Mouse (Mus musculus) limb, embryonic 11.5 days (tissue): ENCODE data around the gene Fbxo5. TPM values are rescaled to one million over a fixed set of nuclear protein-coding genes. Genes with fewer than 3 reads are reported as not detected.

ENCODE experiments used
- ATAC-seq: fragments of 200-750 bp; cut with Nextera tagmentation; 2 replicates; pipeline ENCODE4 v1.8.0; 2017; ENCODE audit warnings: low read depth; ENCODE audit not compliant: insufficient number of reproducible peaks, low FRiP score, low TSS enrichment
- DNase-seq: peaks from one replicate; pipeline ENCODE4 v3.0.0-alpha.2; 2015; ENCODE audit warnings: low spot score
- H3K27ac ChIP-seq: fragments of 300-500 bp; sonication (generic); replicated peaks from 2 replicates; pipeline ENCODE4 v1.5.1; 2014; ENCODE audit warnings: low read depth, mild to moderate bottlenecking, low read length
- H3K27me3 ChIP-seq: fragments of 300-500 bp; sonication (generic); 2 replicates; pipeline ENCODE4 v1.6.1; 2014; ENCODE audit warnings: mild to moderate bottlenecking, low read length, mixed read lengths; ENCODE audit not compliant: control insufficient read depth, insufficient read depth
- H3K36me3 ChIP-seq: fragments of 300-500 bp; sonication (generic); 2 replicates; pipeline ENCODE4 v1.6.1; 2014; ENCODE audit warnings: mild to moderate bottlenecking, low read length, moderate library complexity, mixed read lengths; ENCODE audit not compliant: control insufficient read depth, insufficient read depth
- H3K4me1 ChIP-seq: fragments of 300-500 bp; sonication (generic); 2 replicates; pipeline ENCODE4 v1.6.1; 2014; ENCODE audit warnings: low read length, mixed read lengths; ENCODE audit not compliant: control insufficient read depth, insufficient read depth
- H3K4me2 ChIP-seq: fragments of 300-500 bp; sonication (generic); 2 replicates; pipeline ENCODE4 v1.6.1; 2014; ENCODE audit warnings: low read depth, mild to moderate bottlenecking, moderate library complexity; ENCODE audit not compliant: severe bottlenecking
- H3K4me3 ChIP-seq: fragments of 300-500 bp; sonication (generic); 2 replicates; pipeline ENCODE4 v1.5.1; 2014; ENCODE audit warnings: low read depth, low read length
- H3K9ac ChIP-seq: fragments of 300-500 bp; sonication (generic); 2 replicates; pipeline ENCODE4 v1.6.1; 2014; ENCODE audit warnings: mild to moderate bottlenecking, low read length
- H3K9me3 ChIP-seq: fragments of 300-500 bp; sonication (generic); 2 replicates; pipeline ENCODE4 v1.6.1; 2016; ENCODE audit warnings: low read length; ENCODE audit not compliant: control insufficient read depth
- WGBS: fragments of 180-500 bp; shearing (Covaris S2); extraction: QIAGEN DNeasy Blood & Tissue Kit; methylation state at CpG from one replicate; pipeline ENCODE4 v1.1.7; 2014; 5-methylcytosine and 5-hydroxymethylcytosine counted together
- polyA plus RNA-seq: library from polyadenylated mRNA; unstranded; fragments of >200 nt; fragmentation: Nextera tagmentation; extraction: Ambion mirVana; gene quantifications from 2 replicates; pipeline ENCODE4 v1.2.1, GENCODE M21; 2014

Gene Fbxo5
- polyA plus RNA-seq, 1 experiment from 2014 or later = 100 TPM

DNA sequence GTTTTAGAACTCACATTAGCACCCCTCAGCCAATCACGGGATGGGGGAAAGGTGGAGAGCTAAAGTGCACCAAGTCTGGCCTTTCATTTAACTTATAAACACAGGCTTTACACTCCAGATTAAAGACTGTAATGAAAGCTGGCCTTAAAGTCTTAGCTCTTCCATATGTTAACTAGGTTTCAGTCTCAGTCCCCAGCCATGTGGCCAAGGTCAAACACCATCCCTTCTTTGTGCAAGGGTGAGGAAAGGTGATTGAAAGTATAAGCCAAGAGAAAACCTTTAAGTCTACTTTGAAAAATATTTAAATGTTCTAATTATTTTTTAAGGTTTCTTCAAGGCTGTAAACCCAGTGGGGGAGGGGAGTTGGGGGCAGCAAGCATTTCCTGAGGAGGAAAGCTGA, 1.7 kb downstream of the Fbxo5 start:
- H3K9me3 ChIP-seq = no peaks in the 10 kb centered on the region
- H3K4me2 ChIP-seq = peak overlapping the region; percentile 56
- H3K27ac ChIP-seq = no peak overlapping the region
- H3K4me3 ChIP-seq = peak overlapping the region; percentile 75
- ATAC-seq = no peak
- DNase-seq = peak; percentile 34
- H3K9ac ChIP-seq = peak overlapping the region; percentile 50; the same call in 1 of the 2 replicates
- 3% methylated on average over 1 of the region's 1 CpGs for WGBS
- H3K27me3 ChIP-seq = no peaks in the 10 kb centered on the region
- peaks cover 25% of the 10 kb centered on the region; the same call in 1 of the 2 replicates for H3K36me3 ChIP-seq
- H3K4me1 ChIP-seq = 0 out of 2 replicates have a peak, but pooled peaks cover 7% of the 10 kb centered on the region

DNA sequence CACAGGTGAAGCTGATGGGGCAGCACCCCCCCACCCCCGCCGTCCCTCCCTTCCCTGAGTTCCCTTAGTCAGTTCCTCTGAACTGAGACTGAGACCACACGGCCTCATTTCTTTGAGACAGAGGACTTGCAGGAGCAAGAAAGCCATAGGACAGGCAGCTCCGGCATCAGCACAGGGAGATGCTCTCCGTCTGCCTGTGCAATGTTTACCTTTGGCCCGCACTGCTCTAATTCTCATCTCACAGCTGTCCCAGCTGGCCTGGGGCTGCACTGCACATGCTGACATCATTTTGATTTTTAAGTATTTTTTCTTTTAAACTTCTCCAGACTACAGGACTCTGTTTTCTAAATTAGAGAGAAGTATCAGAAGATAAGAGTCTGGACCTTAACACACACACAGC, 2.5 kb downstream of the Fbxo5 start:
- 50% methylated on average over 6 of the region's 6 CpGs for WGBS
- H3K36me3 ChIP-seq = peaks cover 31% of the 10 kb centered on the region; the same call in 1 of the 2 replicates

DNA sequence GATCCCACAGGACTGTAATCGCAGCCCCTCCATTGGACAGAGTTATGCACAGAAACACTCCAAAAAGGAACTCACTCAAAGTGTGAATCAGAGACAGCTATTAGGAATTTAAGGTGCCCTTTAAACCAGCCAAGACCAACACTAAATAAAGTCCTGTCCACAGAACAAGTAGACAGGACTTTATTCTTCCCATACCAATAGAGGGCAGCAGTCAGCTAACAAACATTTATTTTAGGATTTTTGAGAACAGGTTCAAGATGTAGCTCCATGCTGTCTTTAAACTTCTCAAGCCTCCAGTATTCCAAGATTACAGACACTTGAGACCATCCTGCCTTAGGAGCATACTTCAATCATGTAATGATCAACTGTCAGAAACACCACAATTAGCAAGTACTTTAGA, 4.9 kb downstream of the Fbxo5 start:
- Histone ChIP-seq H3K36me3 (peaks cover 31% of the 10 kb centered on the region; the same call in 1 of the 2 replicates), H3K4me3 (no peak overlapping the region), H3K4me1 (0 out of 2 replicates have a peak, but pooled peaks cover 7% of the 10 kb centered on the region), H3K4me2 (no peak overlapping the region), H3K27ac (no peak overlapping the region), H3K27me3 (no peaks in the 10 kb centered on the region), H3K9me3 (no peaks in the 10 kb centered on the region), H3K9ac (no peak overlapping the region)
- ATAC-seq = no peak
- DNase-seq = no peak
- WGBS = 100% methylated on average over 1 of the region's 1 CpGs

More for the DNA sequence above, 2.5 kb downstream of the Fbxo5 start:
- Histone ChIP-seq H3K4me3 (peak overlapping the region; percentile 75), H3K9me3 (no peaks in the 10 kb centered on the region), H3K9ac (peak overlapping the region; percentile 43), H3K4me1 (0 out of 2 replicates have a peak, but pooled peaks cover 7% of the 10 kb centered on the region), H3K4me2 (peak overlapping the region; percentile 56), H3K27ac (no peak overlapping the region), H3K27me3 (no peaks in the 10 kb centered on the region)
- DNase-seq (no peak), ATAC-seq (no peak)

DNA sequence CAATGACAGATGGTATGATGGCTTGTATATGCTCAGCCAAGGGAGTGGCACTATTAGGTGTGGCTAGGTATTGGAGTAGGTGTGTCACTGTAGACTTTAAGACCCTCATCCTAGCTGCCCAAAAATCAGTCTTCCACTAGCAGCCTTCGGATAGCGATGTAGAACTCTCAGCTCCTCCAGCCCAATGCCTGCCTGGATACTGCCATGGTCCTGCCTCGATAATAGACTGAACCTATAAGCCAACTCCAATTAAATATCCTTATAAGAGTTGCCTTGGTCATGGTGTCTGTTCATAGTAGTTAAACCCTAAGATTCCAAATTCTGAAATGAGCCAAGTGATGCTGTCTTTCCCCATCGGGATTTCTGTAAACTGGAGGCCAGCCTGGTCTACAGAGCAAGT, 7.3 kb downstream of the Fbxo5 start:
- DNase-seq (no peak), ATAC-seq (no peak; the same call in 1 of the 2 replicates)
- H3K4me1 ChIP-seq = 0 out of 2 replicates have a peak, but pooled peaks cover 5% of the 10 kb centered on the region
- H3K9me3 ChIP-seq = no peaks in the 10 kb centered on the region
- no peak overlapping the region for H3K27ac ChIP-seq
- peaks cover 31% of the 10 kb centered on the region; the same call in 1 of the 2 replicates for H3K36me3 ChIP-seq
- H3K9ac ChIP-seq = no peak overlapping the region
- no peak overlapping the region for H3K4me2 ChIP-seq
- no peaks in the 10 kb centered on the region for H3K27me3 ChIP-seq
- WGBS = 85% methylated on average over 4 of the region's 4 CpGs
- no peak overlapping the region for H3K4me3 ChIP-seq

DNA sequence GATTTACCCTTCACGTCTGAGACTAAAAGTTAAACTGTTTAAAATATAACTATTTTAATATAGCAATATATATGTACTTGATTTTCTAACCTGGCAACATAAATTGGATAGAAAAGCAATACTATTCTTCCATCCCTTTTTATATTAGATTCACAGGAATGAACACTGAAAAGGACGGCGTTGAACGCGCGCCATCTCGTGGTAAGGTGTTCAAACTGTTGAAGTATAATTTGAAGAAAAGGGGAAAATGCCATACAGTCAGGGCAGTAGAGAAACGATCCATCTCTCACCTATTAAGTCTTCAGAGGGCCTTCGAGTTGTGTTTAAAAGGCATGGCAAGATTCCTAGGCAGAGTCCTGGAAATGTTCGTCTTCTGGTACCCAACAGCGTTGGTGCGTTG, 14.7 kb downstream of the Fbxo5 start:
- Histone ChIP-seq H3K9me3 (no peaks in the 10 kb centered on the region), H3K4me2 (no peak overlapping the region), H3K27ac (no peak overlapping the region), H3K9ac (no peak overlapping the region), H3K4me1 (no peaks in the 10 kb centered on the region), H3K4me3 (no peak overlapping the region), H3K27me3 (no peaks in the 10 kb centered on the region), H3K36me3 (no peaks in the 10 kb centered on the region)
- ATAC-seq = no peak
- peak; percentile 67 for DNase-seq
- WGBS = 22% methylated on average over 12 of the region's 12 CpGs

- Histone ChIP-seq H3K9ac (no peak overlapping the region), H3K4me2 (no peak overlapping the region), H3K4me1 (no peaks in the 10 kb centered on the region), H3K4me3 (no peak overlapping the region), H3K36me3 (no peaks in the 10 kb centered on the region), H3K9me3 (no peaks in the 10 kb centered on the region), H3K27ac (no peak overlapping the region), H3K27me3 (no peaks in the 10 kb centered on the region)
- 28% methylated on average over 4 of the region's 4 CpGs for WGBS
- DNase-seq = no peak
- no peak for ATAC-seq
Measured at GRCm38 (mm10) chr10:5786923-5787322, 18.5 kb downstream of the Fbxo5 start.

Other genes with a start within 250 kb of the Fbxo5 start
- gene Myct1, start 211.8 kb downstream of the Fbxo5 start, polyA plus RNA-seq = 3.1 and 4.1 TPM in 2 replicates
- gene Vip, start 166.4 kb downstream of the Fbxo5 start, polyA plus RNA-seq = not detected in 2 replicates
- gene Mtrf1l, start 18.3 kb upstream of the Fbxo5 start, polyA plus RNA-seq = 13.3 and 16.4 TPM in 2 replicates
- gene Rgs17, start 116.8 kb upstream of the Fbxo5 start, polyA plus RNA-seq = 0.33 and 0.55 TPM in 2 replicates